Mouse (Mus musculus): Measurements from ENCODE around the gene Gm7995. TPM values are rescaled to one million over a fixed set of nuclear protein-coding genes. Genes with fewer than 3 reads are reported as not detected.
"Not testable (repeated sequence)": the region's sequence is repeated elsewhere in the genome, so short reads cannot be mapped to it uniquely, and the experiment has no call there.

Gm7995 gene
- polyA plus RNA-seq (2015; fragmentation: Nextera tagmentation; extraction: Ambion mirVana), result not detected in 2 replicates

GRCm38 (mm10) chr14:42309910-42310309 lies at the start of gene Gm7995:
Gm7995 (plus strand) TSS chr14:42310210.
- H3K9ac ChIP-seq; ATAC-seq (replicated peaks; ENCODE audit: insufficient number of reproducible peaks, insufficient read depth, low FRiP score, low read depth); H3K27me3 ChIP-seq; H3K4me3 ChIP-seq; H3K36me3 ChIP-seq; H3K4me2 ChIP-seq; H3K9me3 ChIP-seq (replicated peaks); H3K4me1 ChIP-seq (replicated peaks); H3K27ac ChIP-seq: not testable (repeated sequence)
- no CpG with 5 or more reads among the region's 1 CpGs for WGBS

- H3K36me3 ChIP-seq; H3K9ac ChIP-seq; H3K27ac ChIP-seq; H3K4me2 ChIP-seq; H3K4me1 ChIP-seq (replicated peaks); ATAC-seq (replicated peaks; ENCODE audit: insufficient number of reproducible peaks, insufficient read depth, low FRiP score, low read depth); H3K27me3 ChIP-seq; H3K9me3 ChIP-seq (replicated peaks); H3K4me3 ChIP-seq: not testable (repeated sequence)
- WGBS, result 83% methylated on average over 1 of the region's 3 CpGs
Observed at GRCm38 (mm10) chr14:42297258-42297657, 12.8 kb upstream of the Gm7995 start, which contains the start of gene Gm9611. Gm9611 (minus strand) TSS chr14:42297358.

Small RNAs within 50 kb of the gene (microRNA-seq; reads per million reads assigned to microRNA genes)
- not detected for gene Gm25208
- not detected for gene Gm25892

Other genes with a start within 250 kb of the Gm7995 start
- gene Gm7951, start 192.8 kb upstream of the Gm7995 start, polyA plus RNA-seq (2015; fragmentation: Nextera tagmentation; extraction: Ambion mirVana), result not detected in 2 replicates
- not detected in 2 replicates for gene Gm17027, start 147.6 kb upstream of the Gm7995 start, polyA plus RNA-seq (2015; fragmentation: Nextera tagmentation; extraction: Ambion mirVana)
- not detected in 2 replicates for gene Gm3573, start 119.4 kb upstream of the Gm7995 start, polyA plus RNA-seq (2015; fragmentation: Nextera tagmentation; extraction: Ambion mirVana)
- not detected in 2 replicates for gene Gm17026, start 50.2 kb upstream of the Gm7995 start, polyA plus RNA-seq (2015; fragmentation: Nextera tagmentation; extraction: Ambion mirVana)
- not detected in 2 replicates for gene Gm9611, start 12.9 kb upstream of the Gm7995 start, polyA plus RNA-seq (2015; fragmentation: Nextera tagmentation; extraction: Ambion mirVana)
- not detected in 2 replicates for gene Gm8005, start 129.5 kb downstream of the Gm7995 start, polyA plus RNA-seq (2015; fragmentation: Nextera tagmentation; extraction: Ambion mirVana)
- not detected in 2 replicates for gene Gm8011, start 153.7 kb downstream of the Gm7995 start, polyA plus RNA-seq (2015; fragmentation: Nextera tagmentation; extraction: Ambion mirVana)
- gene Gm8020, start 192.1 kb downstream of the Gm7995 start, polyA plus RNA-seq (2015; fragmentation: Nextera tagmentation; extraction: Ambion mirVana), result not detected in 2 replicates
- gene Gm8024, start 214.1 kb downstream of the Gm7995 start, polyA plus RNA-seq (2015; fragmentation: Nextera tagmentation; extraction: Ambion mirVana), result not detected in 2 replicates